Mouse (Mus musculus) layer of hippocampus, adult 9-11 months (tissue): Measurements from ENCODE around the gene Tob2.
A peak's percentile ranks its signal among the peaks of the same experiment; 100 is the strongest.

Source experiments
- DNase-seq: peaks from one replicate; pipeline ENCODE4 v3.0.0; 2022

Tob2 gene

DNA sequence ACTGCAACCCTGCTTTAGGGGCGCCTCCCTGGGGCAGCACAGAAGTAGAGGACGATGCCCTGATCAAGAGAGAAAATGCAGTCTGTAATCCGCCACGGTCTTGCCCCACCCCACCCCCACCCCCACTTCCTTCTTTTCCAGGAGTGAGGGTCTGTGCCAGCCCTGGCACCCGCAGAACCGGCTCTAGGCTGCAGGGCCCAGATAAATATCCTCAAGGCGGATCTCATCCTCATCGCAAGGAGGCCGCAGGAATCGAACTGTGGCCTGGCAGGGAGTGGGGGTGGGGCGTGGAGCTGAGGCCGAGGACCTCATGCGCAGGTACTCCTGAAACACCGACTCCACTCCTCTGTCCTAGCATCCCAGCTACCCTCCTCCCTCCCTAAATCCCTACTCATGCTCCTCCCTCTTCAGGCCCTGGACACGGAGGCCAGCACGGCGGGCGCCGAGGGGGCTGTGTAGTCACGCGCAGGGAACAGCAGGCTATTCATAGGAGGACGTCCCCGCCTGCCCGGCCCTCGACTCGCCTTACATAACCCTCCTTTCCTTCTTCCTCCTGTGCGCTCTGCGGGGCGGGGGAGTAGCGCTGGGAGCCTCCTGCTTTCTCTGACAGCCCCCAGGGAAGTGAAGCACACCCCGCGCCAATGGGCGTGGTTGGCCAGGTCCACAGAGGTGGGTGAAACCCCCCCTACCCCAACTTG lies 22.3 kb downstream of the Tob2 start:
- peak; percentile 95 for DNase-seq

GRCm38 (mm10) chr15:81835007-81835880 lies 23.4 kb downstream of the Tob2 start:
- DNase-seq, result no peak

- no peak for DNase-seq
Observed at GRCm38 (mm10) chr15:81834171-81834841, 24.3 kb downstream of the Tob2 start.

DNA sequence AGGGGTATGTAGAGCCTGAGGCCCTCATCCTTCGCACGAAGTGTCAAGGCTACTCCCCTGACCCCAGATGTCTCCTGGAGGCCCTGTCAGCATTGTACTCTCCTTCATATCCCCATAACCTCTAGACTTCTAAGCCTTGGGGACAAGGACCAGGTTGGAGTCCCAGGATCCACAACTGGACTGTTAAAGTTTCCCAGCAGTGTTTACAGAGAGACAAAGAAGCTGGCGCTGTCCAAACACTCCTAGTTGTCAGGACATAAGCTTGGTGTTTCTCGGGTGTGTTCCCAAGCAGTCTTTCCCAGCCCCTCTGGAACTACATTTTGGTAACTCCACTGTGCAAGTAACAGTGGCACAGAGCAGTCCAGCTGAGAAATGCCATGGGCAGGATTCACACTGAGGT lies 25.1 kb downstream of the Tob2 start:
- DNase-seq, result no peak

DNA sequence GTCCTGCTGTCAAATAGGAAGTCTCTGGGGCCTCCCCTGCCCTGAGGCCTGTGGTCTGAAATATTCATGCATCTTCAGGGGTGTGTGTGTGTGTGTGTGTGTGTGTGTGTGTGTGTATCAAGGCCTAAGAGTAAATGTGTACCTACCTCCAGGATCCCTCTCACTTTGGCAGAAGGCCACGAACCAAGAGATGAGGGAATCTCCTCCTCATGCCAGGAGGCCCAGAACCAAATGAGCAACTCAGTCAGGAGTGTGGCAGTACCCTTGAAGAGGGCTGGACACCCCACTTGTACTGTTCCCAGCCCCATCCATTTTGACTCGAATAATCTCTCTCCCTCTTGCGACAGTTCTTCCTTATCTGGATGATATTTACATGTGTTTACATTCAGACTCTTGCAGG lies 26.4 kb downstream of the Tob2 start:
- DNase-seq, result no peak

- peak; percentile 90 for DNase-seq
Observed at GRCm38 (mm10) chr15:81831136-81831825, 27.3 kb downstream of the Tob2 start.

GRCm38 (mm10) chr15:81830530-81830929 lies 28.1 kb downstream of the Tob2 start:
- no peak for DNase-seq

- no peak for DNase-seq
Observed at GRCm38 (mm10) chr15:81829208-81829580, 29.4 kb downstream of the Tob2 start.

DNA sequence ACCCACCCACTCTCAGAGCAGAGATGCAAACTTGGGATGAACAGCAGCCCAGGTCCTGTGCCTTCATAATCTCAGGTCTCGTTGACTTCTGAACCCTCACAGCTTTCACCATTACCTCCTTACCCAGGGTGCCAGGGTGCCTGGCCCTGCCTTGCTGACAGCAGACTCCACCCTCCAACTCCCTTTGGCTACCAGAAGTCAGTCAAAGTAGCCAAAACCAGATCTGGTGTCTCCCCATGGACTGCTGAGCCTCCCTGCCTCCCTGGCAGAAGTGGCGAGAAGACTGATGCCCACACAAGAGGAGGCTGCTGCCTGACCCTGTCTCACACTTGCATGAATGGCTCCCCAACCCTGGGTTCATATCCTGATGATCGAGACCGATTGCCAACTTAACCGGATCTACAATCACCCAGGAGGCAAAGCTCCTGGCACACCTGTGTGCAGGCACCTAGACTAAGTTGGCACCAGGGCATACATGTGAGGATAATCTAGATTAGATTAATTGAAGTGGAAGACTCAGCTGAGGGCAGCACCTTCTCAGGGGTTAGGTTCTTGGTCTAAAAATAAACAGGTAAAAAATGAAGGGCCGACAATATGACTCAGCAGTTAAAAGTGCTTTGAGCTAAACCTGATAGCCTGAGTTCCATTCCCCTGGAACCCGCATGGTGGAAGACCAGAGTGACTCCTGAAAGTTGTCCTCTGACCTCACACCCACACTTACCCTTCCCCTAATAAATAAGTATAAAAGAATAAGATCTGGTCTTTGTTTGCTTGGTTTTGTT lies 30.0 kb downstream of the Tob2 start:
- no peak for DNase-seq

GRCm38 (mm10) chr15:81824832-81825231 lies 33.8 kb downstream of the Tob2 start:
- no peak for DNase-seq

DNA sequence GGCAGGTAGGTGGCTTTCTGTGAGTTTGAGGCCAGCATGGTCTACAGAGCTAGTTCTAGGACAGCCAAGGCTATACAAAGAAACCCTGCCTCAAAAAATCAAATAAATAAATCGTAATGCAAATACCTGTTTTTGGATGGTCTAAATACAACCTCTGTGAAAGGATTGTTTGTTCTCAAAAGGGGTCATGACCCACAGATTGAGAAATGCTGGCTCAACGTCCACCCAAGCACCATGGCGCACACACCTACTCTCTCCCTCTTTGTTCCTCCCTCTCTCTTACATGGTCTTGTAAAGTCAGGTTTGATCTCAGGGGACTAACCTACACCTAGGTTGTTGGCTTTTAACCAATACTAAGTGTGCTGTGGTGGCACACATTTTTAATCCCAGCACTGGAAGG lies 36.0 kb downstream of the Tob2 start:
- no peak for DNase-seq

GRCm38 (mm10) chr15:81818404-81818803 lies 40.2 kb downstream of the Tob2 start:
- no peak for DNase-seq

DNA sequence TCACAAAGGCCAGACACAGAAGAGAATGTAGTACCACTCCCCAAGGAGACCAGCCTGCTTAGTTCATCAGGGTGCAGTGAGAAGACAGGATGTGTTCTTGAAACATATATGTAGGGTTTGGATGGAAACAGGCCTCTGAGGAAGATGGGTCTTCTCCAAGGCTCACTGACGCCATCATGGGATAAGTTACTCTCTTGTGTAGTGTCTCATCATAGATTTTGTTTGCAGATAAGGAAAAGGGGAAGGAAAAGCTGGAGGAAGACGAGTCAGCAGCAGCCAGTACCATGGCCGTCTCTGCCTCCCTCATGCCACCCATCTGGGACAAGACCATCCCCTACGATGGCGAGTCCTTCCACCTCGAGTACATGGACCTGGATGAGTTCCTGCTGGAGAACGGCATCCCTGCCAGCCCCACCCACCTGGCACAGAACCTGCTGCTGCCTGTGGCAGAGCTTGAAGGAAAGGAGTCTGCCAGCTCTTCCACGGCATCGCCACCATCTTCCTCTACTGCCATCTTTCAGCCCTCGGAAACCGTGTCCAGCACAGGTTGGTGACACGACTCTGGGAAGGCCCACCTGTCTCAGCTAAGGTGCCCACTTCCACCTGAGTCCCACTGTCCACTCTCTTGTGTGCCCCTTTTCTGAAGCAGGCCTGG lies 43.8 kb downstream of the Tob2 start:
- DNase-seq, result no peak

- no peak for DNase-seq
Observed at GRCm38 (mm10) chr15:81813986-81814705, 44.5 kb downstream of the Tob2 start.

DNA sequence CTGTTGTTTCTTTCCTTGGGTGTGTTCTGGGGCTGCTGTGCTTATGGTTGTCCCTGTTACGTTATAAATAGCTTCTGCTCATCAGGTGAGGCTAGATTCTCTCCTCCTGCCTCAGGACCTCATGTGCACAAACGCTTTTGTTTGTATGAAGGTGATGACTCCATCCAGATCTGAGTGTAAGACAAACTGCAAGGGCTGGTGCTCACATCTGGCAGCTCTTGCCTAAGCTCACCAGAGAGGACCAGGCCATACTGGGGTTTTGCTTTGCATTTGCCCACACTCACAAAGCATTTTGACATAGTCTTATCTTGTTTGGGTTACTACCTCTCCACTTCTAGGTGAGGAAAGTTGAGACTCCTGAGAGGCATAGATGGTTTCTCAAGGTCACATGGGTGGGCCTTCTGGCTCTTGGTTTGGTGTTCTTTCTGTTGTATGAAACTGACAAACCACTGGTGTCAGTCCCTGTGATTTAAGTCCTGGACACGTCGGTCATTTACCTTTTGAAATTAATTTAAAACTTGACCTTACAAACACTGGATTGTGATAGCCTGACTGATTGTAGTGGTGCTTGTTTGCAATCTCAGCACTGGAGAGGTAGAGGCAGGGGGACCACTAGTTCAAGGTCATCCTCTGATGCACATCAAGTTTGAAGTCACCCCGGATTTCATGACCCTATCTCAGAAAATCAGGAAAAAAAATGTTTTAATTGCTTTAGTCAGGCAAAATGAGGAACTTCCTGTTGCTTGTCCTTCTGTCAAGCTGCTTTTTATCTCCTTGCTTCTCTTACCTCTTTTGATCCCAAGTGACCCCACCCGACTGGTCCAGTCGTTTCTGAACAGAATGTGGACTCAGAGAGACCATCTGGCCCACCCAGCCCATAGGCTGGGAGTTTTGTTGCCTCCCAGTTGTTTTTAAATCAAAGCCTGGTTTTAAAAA lies 45.6 kb downstream of the Tob2 start:
- no peak for DNase-seq

- no peak for DNase-seq
Observed at GRCm38 (mm10) chr15:81812287-81812686, 46.3 kb downstream of the Tob2 start.

GRCm38 (mm10) chr15:81811599-81811996 lies 47.0 kb downstream of the Tob2 start:
- DNase-seq, result no peak

DNA sequence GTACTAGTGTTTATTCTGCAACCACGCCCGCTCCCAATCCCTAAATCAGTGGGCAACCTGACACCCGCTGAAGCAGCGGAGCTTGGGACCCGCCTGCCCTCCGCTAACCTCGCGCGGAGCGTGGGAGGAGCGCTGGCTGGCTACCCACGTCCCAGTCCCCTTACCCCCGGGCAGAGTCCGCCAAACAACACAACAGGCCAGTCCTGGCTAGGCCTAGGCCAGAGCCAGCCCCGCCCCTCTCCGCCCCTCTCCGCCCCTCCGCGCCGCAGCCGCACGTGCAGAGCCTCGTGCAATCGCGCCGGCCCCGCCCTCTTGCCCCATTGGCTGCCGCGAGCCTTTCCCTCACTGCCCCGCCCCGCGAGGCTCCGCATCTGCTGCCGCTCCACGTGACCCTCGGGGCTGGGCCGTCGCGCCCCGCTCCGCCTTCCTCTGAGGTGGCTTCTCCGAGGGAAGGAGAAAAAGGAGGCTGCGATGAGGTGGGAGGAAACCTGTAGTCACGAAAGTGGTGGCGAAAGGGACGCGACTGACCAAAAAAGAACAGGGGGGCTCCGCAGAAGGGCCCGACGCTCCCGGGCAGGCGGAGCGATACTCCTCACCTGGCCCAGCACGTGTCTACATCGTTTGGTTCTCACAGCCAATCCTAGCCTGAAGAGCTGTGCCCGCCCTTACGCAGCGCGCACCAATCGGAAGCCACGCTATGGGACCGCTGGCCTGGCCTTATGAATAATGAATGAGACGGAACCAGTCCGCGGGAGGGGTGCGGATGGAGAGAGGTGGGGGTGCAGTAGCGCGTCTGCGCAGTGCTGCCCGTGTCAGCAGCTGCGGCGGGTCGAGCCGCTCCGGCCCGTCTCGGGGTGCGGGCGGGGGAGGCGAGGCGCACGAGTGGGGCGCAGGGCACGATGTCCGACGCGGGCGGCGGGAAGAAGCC lies 47.7 kb downstream of the Tob2 start:
- DNase-seq, result peak; percentile 100

- DNase-seq, result peak; percentile 90
Observed at GRCm38 (mm10) chr15:81810150-81810549, 48.4 kb downstream of the Tob2 start.
